Mouse (Mus musculus) E14TG2a.4 (cell line): Measurements from ENCODE around the gene Spg7.

ENCODE experiments used
- CTCF ChIP-seq: conservative IDR thresholded peaks from 2 replicates; pipeline ENCODE4 v1.5.1; 2014; ENCODE audit warnings: low read length
- NANOG ChIP-seq: IDR thresholded peaks from 2 replicates; pipeline ENCODE4 v1.6.1; 2014; ENCODE audit warnings: borderline replicate concordance, low read length, mixed read lengths
- POU5F1 ChIP-seq: IDR thresholded peaks from 2 replicates; pipeline ENCODE4 v1.6.1; 2014; ENCODE audit warnings: low read length, borderline replicate concordance

- no peak for TF ChIP-seq CTCF
- no peak for TF ChIP-seq POU5F1
- TF ChIP-seq NANOG = no peak
Measured at GRCm38 (mm10) chr8:123047827-123048226, 14.9 kb upstream of the Spg7 start.
